Mouse (Mus musculus) forebrain, embryonic 14.5 days (tissue): ENCODE results near the gene Apol8. TPM values are rescaled to one million over a fixed set of nuclear protein-coding genes. Genes with fewer than 3 reads are reported as not detected.

Experiments
- ATAC-seq: fragments of 200-750 bp; cut with Nextera tagmentation; 2 replicates; pipeline ENCODE4 v1.8.0; 2017; ENCODE audit warnings: mild to moderate bottlenecking, moderate library complexity
- DNase-seq: peaks from one replicate; pipeline ENCODE4 v3.0.0-alpha.2; 2015; ENCODE audit warnings: low spot score
- H3K27ac ChIP-seq: fragments of 300-500 bp; sonication (generic); 2 replicates; pipeline ENCODE4 v1.5.1; 2014; ENCODE audit warnings: low read depth, mild to moderate bottlenecking, control low read depth, low read length, moderate library complexity
- H3K27me3 ChIP-seq: fragments of 300-500 bp; sonication (generic); replicated peaks from 2 replicates; pipeline ENCODE4 v1.6.1; 2014; ENCODE audit warnings: low read length, control low read depth, mixed read lengths; ENCODE audit not compliant: control insufficient read depth, insufficient read depth
- H3K36me3 ChIP-seq: fragments of 300-500 bp; sonication (generic); 2 replicates; pipeline ENCODE4 v1.6.1; 2014; ENCODE audit warnings: low read length, control low read depth; ENCODE audit not compliant: control insufficient read depth, insufficient read depth
- H3K4me1 ChIP-seq: fragments of 300-500 bp; sonication (generic); 2 replicates; pipeline ENCODE4 v1.6.1; 2014; ENCODE audit warnings: antibody characterized with exemption, low read length, control low read depth; ENCODE audit not compliant: control insufficient read depth, insufficient read depth
- H3K4me2 ChIP-seq: fragments of 300-500 bp; sonication (generic); 2 replicates; pipeline ENCODE4 v1.6.1; 2014; ENCODE audit warnings: mild to moderate bottlenecking, control low read depth, low read length
- H3K4me3 ChIP-seq: fragments of 300-500 bp; sonication (generic); 2 replicates; pipeline ENCODE4 v1.5.1; 2014; ENCODE audit warnings: low read depth, low read length, control low read depth
- H3K9ac ChIP-seq: fragments of 300-500 bp; sonication (generic); 2 replicates; pipeline ENCODE4 v1.6.1; 2014; ENCODE audit warnings: mild to moderate bottlenecking, low read length, control low read depth, moderate library complexity
- H3K9me3 ChIP-seq: fragments of 300-500 bp; sonication (generic); replicated peaks from 2 replicates; pipeline ENCODE4 v1.6.1; 2016; ENCODE audit warnings: low read length, control low read depth, mixed read lengths; ENCODE audit not compliant: control insufficient read depth
- WGBS: fragments of 180-500 bp; shearing (Covaris S2); extraction: QIAGEN DNeasy Blood & Tissue Kit; methylation state at CpG from one replicate; pipeline ENCODE4 v1.1.7; 2014; 5-methylcytosine and 5-hydroxymethylcytosine counted together
- polyA plus RNA-seq: library from polyadenylated mRNA; unstranded; fragments of >200 nt; fragmentation: Nextera tagmentation; extraction: Ambion mirVana; gene quantifications from 2 replicates; pipeline ENCODE4 v1.2.1, GENCODE M21; 2014

Apol8 gene
- polyA plus RNA-seq, 1 experiment from 2014 or later, result 0.06 TPM

- Histone ChIP-seq H3K27ac (no peak overlapping the region), H3K9me3 (no peaks in the 10 kb centered on the region), H3K9ac (no peak overlapping the region), H3K4me2 (no peak overlapping the region), H3K4me3 (no peak overlapping the region), H3K36me3 (peaks cover 74% of the 10 kb centered on the region), H3K4me1 (no peaks in the 10 kb centered on the region), H3K27me3 (no peaks in the 10 kb centered on the region)
- 89% methylated on average over 21 of the region's 21 CpGs for WGBS
- DNase-seq (no peak), ATAC-seq (no peak)
Measured at GRCm38 (mm10) chr15:77790656-77791405, 34.0 kb upstream of the Apol8 start.

GRCm38 (mm10) chr15:77789186-77789585, 32.4 kb upstream of the Apol8 start:
- H3K4me2 ChIP-seq, result no peak overlapping the region
- DNase-seq, result no peak
- 89% methylated on average over 3 of the region's 3 CpGs for WGBS

DNA sequence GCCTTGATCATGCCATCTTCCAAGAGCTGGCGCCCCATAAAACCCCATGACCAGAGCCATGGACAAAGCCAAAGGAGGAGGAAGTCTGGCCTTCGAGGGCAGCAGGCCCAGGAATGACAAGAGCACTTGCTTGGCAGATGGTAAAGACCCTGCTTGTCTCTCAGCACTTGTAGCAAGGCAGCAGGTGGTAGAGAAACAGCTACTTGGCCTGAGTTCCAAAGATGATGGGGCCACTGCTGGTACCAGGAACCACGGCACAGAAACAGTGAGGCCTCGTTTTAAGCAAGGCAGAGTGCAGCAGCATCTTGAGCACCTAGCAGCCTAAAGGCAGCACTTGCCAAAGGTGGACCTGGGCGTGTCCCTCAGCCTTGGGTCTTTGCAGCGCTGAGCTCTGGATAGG, 31.6 kb upstream of the Apol8 start:
- peak overlapping the region; percentile 4; the same call in 1 of the 2 replicates for H3K27ac ChIP-seq
- H3K9ac ChIP-seq, result no peak overlapping the region
- 88% methylated on average over 6 of the region's 6 CpGs for WGBS
- no peak overlapping the region for H3K4me2 ChIP-seq
- no peak overlapping the region for H3K4me3 ChIP-seq
- ATAC-seq (no peak), DNase-seq (no peak)
- H3K36me3 ChIP-seq, result peaks cover 90% of the 10 kb centered on the region
- H3K9me3 ChIP-seq, result no peaks in the 10 kb centered on the region
- no peaks in the 10 kb centered on the region for H3K4me1 ChIP-seq
- H3K27me3 ChIP-seq, result no peaks in the 10 kb centered on the region

More at GRCm38 (mm10) chr15:77789186-77789585, 32.4 kb upstream of the Apol8 start:
- ATAC-seq, result no peak
- Histone ChIP-seq H3K27ac (no peak overlapping the region; the same call in 1 of the 2 replicates), H3K9ac (no peak overlapping the region), H3K36me3 (peaks cover 84% of the 10 kb centered on the region), H3K4me3 (no peak overlapping the region), H3K27me3 (no peaks in the 10 kb centered on the region), H3K9me3 (no peaks in the 10 kb centered on the region), H3K4me1 (no peaks in the 10 kb centered on the region)

DNA sequence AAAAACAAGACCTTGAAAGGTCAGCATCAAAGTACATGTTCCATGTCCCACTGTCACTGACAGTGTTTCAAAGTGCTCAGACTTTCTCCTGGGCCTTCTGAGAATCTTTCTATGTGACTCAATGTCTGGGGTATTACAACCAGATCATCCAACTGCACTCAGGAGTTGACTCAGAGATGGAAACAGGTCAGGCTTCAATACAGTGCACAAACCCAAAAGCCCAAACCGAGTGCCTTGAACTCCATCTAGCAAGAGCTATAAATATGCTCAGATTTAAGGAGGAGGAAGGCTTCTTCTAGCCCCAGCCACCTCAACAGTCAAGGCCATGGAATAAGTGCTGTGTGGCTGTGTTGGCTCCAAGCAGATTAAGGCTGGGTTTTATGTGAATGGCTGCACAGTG, 29.0 kb upstream of the Apol8 start:
- WGBS, result 89% methylated on average over 1 of the region's 1 CpGs
- DNase-seq, result no peak
- Histone ChIP-seq H3K4me3 (no peak overlapping the region), H3K36me3 (peaks cover 96% of the 10 kb centered on the region), H3K4me1 (no peaks in the 10 kb centered on the region), H3K4me2 (no peak overlapping the region), H3K9ac (no peak overlapping the region), H3K27ac (no peak overlapping the region), H3K27me3 (no peaks in the 10 kb centered on the region), H3K9me3 (no peaks in the 10 kb centered on the region)
- ATAC-seq, result no peak

DNA sequence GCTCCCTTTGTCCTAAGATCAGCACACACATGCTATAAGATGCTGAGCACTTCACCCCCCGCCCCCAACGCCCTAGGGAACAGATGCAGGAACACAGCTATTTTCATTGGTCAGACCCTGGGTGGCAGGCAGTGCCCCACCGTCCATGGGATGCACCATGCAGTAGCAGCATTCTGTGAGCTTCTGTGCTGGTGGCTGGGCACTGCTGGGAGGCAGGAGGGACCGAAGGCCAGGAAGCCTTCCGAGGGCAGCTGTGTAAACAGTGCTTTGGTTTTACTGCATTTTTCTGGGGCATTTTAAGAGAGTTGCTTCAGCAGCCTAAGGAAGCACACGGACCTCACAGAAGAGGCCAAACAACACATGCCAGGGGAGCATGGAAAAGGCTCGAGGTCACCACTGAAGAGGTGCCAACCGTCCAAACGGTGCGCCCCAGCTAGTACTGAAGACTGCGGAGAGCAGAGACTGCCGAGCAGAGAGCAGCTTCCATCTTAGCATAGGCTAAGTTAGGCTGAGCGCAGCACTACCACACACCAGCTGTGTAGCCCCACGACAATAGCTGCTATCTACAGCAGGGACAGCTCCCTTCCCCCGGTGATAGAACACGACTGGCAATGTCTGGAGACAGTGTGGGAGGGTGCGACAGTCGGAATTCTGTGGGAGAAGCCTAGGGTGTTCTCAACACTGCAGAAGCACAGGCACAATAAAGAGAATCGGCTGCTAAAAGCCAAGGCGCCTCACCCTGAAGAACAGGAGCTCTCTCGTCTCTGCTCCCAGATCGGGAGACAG, 27.4 kb upstream of the Apol8 start:
- Histone ChIP-seq H3K27ac (no peak overlapping the region), H3K9ac (no peak overlapping the region), H3K4me1 (no peaks in the 10 kb centered on the region), H3K4me2 (no peak overlapping the region), H3K36me3 (peaks cover 96% of the 10 kb centered on the region), H3K27me3 (no peaks in the 10 kb centered on the region), H3K4me3 (no peak overlapping the region), H3K9me3 (no peaks in the 10 kb centered on the region)
- no peak for DNase-seq
- ATAC-seq, result no peak
- WGBS, result 89% methylated on average over 22 of the region's 22 CpGs

DNA sequence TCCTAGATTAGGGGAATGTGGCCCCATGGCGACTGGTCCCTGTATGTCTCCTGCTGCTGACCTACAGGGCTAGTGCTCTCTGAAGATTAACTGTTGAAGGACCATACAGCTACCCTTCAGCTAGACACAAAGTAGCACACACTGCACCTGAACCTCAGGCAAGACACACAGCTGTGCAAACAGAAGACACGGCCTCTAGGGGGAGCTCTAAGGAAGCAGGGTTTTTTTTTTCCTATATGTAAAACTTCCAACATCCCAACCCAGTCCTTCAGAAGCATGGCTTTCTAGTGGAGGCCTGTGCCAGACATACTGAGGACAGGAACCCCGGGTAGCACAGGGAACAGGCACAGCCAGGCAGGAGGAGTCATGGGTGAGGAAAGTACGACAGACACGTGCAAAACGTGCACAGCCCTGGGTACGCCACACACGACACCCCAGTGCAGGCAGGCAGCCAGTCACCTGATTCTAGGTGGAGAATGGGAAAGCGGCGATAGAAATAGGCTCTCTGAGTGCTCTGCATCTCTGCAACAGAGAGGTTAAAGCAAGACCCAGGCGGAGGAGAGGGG, 25.7 kb upstream of the Apol8 start:
- 84% methylated on average over 11 of the region's 11 CpGs for WGBS
- Histone ChIP-seq H3K27ac (no peak overlapping the region), H3K27me3 (no peaks in the 10 kb centered on the region), H3K9me3 (no peaks in the 10 kb centered on the region), H3K4me3 (no peak overlapping the region), H3K4me2 (no peak overlapping the region), H3K4me1 (no peaks in the 10 kb centered on the region), H3K36me3 (peaks cover 98% of the 10 kb centered on the region), H3K9ac (no peak overlapping the region)
- ATAC-seq (no peak), DNase-seq (no peak)

GRCm38 (mm10) chr15:77775186-77775963, 18.6 kb upstream of the Apol8 start:
- no peak overlapping the region for H3K9ac ChIP-seq
- no peaks in the 10 kb centered on the region for H3K9me3 ChIP-seq
- no peak overlapping the region for H3K4me3 ChIP-seq
- H3K4me2 ChIP-seq, result no peak overlapping the region
- no peak overlapping the region for H3K27ac ChIP-seq
- peaks cover 97% of the 10 kb centered on the region for H3K36me3 ChIP-seq
- DNase-seq, result peak; percentile 67
- H3K4me1 ChIP-seq, result no peaks in the 10 kb centered on the region
- WGBS, result 70% methylated on average over 20 of the region's 20 CpGs
- no peaks in the 10 kb centered on the region for H3K27me3 ChIP-seq
- ATAC-seq, result 0 out of 2 replicates have a peak, but pooled peaks have one; percentile 52

- peaks cover 97% of the 10 kb centered on the region for H3K36me3 ChIP-seq
- 95% methylated on average over 10 of the region's 10 CpGs for WGBS
- no peak for DNase-seq
Measured at GRCm38 (mm10) chr15:77774303-77774702, 17.5 kb upstream of the Apol8 start.

More at GRCm38 (mm10) chr15:77774303-77774702, 17.5 kb upstream of the Apol8 start:
- Histone ChIP-seq H3K4me2 (no peak overlapping the region), H3K9me3 (no peaks in the 10 kb centered on the region), H3K4me3 (no peak overlapping the region), H3K4me1 (no peaks in the 10 kb centered on the region), H3K9ac (no peak overlapping the region), H3K27me3 (no peaks in the 10 kb centered on the region), H3K27ac (no peak overlapping the region)
- no peak for ATAC-seq
